Mouse (Mus musculus) liver, embryonic 15.5 days (tissue): ENCODE measurements around the gene Slc25a45. TPM values are rescaled to one million over a fixed set of nuclear protein-coding genes. Genes with fewer than 3 reads are reported as not detected.

ENCODE experiments used
- ATAC-seq: fragments of 200-750 bp; cut with Nextera tagmentation; 2 replicates; pipeline ENCODE4 v1.8.0; 2017; ENCODE audit warnings: moderate number of reproducible peaks, mild to moderate bottlenecking, moderate library complexity; ENCODE audit not compliant: insufficient read depth
- H3K27ac ChIP-seq: fragments of 300-500 bp; sonication (generic); replicated peaks from 2 replicates; pipeline ENCODE4 v1.5.1; 2015; ENCODE audit warnings: mild to moderate bottlenecking, inconsistent platforms
- H3K27me3 ChIP-seq: fragments of 300-500 bp; sonication (generic); 2 replicates; pipeline ENCODE4 v1.6.1; 2015; ENCODE audit warnings: mild to moderate bottlenecking, inconsistent platforms
- H3K36me3 ChIP-seq: fragments of 300-500 bp; sonication (generic); replicated peaks from 2 replicates; pipeline ENCODE4 v1.6.1; 2015; ENCODE audit warnings: moderate library complexity, mild to moderate bottlenecking, inconsistent platforms
- H3K4me1 ChIP-seq: fragments of 300-500 bp; sonication (generic); replicated peaks from 2 replicates; pipeline ENCODE4 v1.6.1; 2015; ENCODE audit warnings: inconsistent platforms
- H3K4me2 ChIP-seq: fragments of 300-500 bp; sonication (generic); 2 replicates; pipeline ENCODE4 v1.6.1; 2015; ENCODE audit warnings: moderate library complexity, mild to moderate bottlenecking, inconsistent platforms
- H3K4me3 ChIP-seq: fragments of 300-500 bp; sonication (generic); replicated peaks from 2 replicates; pipeline ENCODE4 v1.5.1; 2015; ENCODE audit warnings: mild to moderate bottlenecking, inconsistent platforms
- H3K9ac ChIP-seq: fragments of 300-500 bp; sonication (generic); 2 replicates; pipeline ENCODE4 v1.6.1; 2015; ENCODE audit warnings: moderate library complexity, mild to moderate bottlenecking, inconsistent platforms
- H3K9me3 ChIP-seq: fragments of 300-500 bp; sonication (generic); replicated peaks from 2 replicates; pipeline ENCODE4 v1.6.1; 2016; ENCODE audit warnings: inconsistent platforms
- WGBS: fragments of 180-500 bp; shearing (Covaris S2); methylation state at CpG from one replicate; pipeline ENCODE4 v1.1.7; 2015; ENCODE audit warnings: mixed read lengths; ENCODE audit not compliant: insufficient replicate concordance; 5-methylcytosine and 5-hydroxymethylcytosine counted together
- polyA plus RNA-seq: library from polyadenylated mRNA; unstranded; fragments of >200 nt; fragmentation: Nextera tagmentation; extraction: Ambion mirVana; gene quantifications from 2 replicates; pipeline ENCODE4 v1.2.1, GENCODE M21; 2015

Slc25a45 gene
- polyA plus RNA-seq, 1 experiment from 2014 or later, result 7.1 TPM

GRCm38 (mm10) chr19:5923990-5924712, 46.5 kb downstream of the Slc25a45 start:
- peak; percentile 21 for ATAC-seq

GRCm38 (mm10) chr19:5924713-5925093, 47.1 kb downstream of the Slc25a45 start, which contains the start of gene Cdc42ep2:
TSS of gene Cdc42ep2 (minus strand) at chr19:5924816.
- Histone ChIP-seq H3K27ac (peak within 1 kb of the TSS; percentile 58), H3K4me3 (peak within 1 kb of the TSS; percentile 58), H3K27me3 (peaks cover 23% of the 10 kb centered on the region), H3K9ac (peak within 1 kb of the TSS; percentile 42), H3K36me3 (no peaks in the 10 kb centered on the region), H3K4me1 (peaks cover 66% of the 10 kb centered on the region), H3K4me2 (peak within 1 kb of the TSS; percentile 87), H3K9me3 (no peaks in the 10 kb centered on the region)
- ATAC-seq, result peak; percentile 82
- 0% methylated on average over 18 of the region's 18 CpGs for WGBS

More at GRCm38 (mm10) chr19:5923990-5924712, 46.5 kb downstream of the Slc25a45 start:
- Histone ChIP-seq H3K27ac (peak overlapping the region; percentile 58), H3K9me3 (no peaks in the 10 kb centered on the region), H3K4me3 (peak overlapping the region; percentile 58), H3K27me3 (peaks cover 23% of the 10 kb centered on the region), H3K4me2 (peak overlapping the region; percentile 87), H3K36me3 (no peaks in the 10 kb centered on the region), H3K9ac (peak overlapping the region; percentile 42), H3K4me1 (peaks cover 60% of the 10 kb centered on the region)
- under 1% methylated on average over 38 of the region's 38 CpGs for WGBS

DNA sequence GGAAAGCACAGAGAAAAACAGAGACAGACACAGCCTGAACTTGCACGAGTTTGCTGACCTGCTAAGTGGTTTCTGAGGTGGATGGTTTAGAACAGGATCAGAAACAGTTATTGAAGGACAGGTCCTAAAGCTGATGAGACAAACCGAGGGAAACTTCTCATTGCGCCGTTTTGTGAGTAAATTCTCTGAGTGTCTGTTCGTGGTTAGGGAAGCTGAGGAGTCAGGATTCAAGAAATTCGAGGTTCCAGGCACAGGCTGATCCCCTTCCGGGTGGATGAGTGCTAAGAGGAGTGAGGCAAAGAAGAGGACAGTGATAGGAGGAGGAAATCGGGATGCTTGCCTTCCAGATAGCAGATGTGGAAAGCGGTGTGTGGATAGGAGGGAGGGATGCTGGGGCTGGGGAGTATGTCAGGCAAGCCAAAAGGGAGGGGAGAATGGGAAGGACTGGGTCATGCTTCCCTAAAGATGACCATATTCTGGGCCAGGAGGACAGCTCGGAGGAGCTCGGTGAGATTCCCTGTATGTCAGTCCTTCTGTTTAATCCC, 47.8 kb downstream of the Slc25a45 start:
- no peaks in the 10 kb centered on the region for H3K9me3 ChIP-seq
- no peak overlapping the region for H3K9ac ChIP-seq
- H3K27ac ChIP-seq, result 0 out of 2 replicates have a peak overlapping the region, but pooled peaks have one; percentile 35

GRCm38 (mm10) chr19:5927026-5927425, 49.4 kb downstream of the Slc25a45 start:
- no peak overlapping the region for H3K4me3 ChIP-seq
- H3K4me2 ChIP-seq, result no peak overlapping the region
- no peak overlapping the region for H3K9ac ChIP-seq
- H3K27me3 ChIP-seq, result peaks cover 26% of the 10 kb centered on the region
- 68% methylated on average over 11 of the region's 11 CpGs for WGBS
- no peak for ATAC-seq
- no peaks in the 10 kb centered on the region for H3K9me3 ChIP-seq
- H3K36me3 ChIP-seq, result no peaks in the 10 kb centered on the region
- H3K27ac ChIP-seq, result no peak overlapping the region
- H3K4me1 ChIP-seq, result peaks cover 54% of the 10 kb centered on the region

More for the DNA sequence above, 47.8 kb downstream of the Slc25a45 start:
- Histone ChIP-seq H3K36me3 (no peaks in the 10 kb centered on the region), H3K4me2 (peak overlapping the region; percentile 87), H3K27me3 (peaks cover 23% of the 10 kb centered on the region), H3K4me1 (peaks cover 67% of the 10 kb centered on the region), H3K4me3 (peak overlapping the region; percentile 58)
- no peak for ATAC-seq
- WGBS, result 31% methylated on average over 11 of the region's 11 CpGs

GRCm38 (mm10) chr19:5927532-5927931, 49.9 kb downstream of the Slc25a45 start:
- Histone ChIP-seq H3K4me2 (no peak overlapping the region), H3K9me3 (no peaks in the 10 kb centered on the region), H3K36me3 (no peaks in the 10 kb centered on the region), H3K4me1 (peaks cover 49% of the 10 kb centered on the region), H3K27me3 (peaks cover 28% of the 10 kb centered on the region), H3K9ac (no peak overlapping the region), H3K27ac (no peak overlapping the region), H3K4me3 (no peak overlapping the region)
- ATAC-seq, result no peak
- 63% methylated on average over 8 of the region's 8 CpGs for WGBS

- H3K4me3 ChIP-seq, result no peak overlapping the region
- no peaks in the 10 kb centered on the region for H3K9me3 ChIP-seq
- WGBS, result 63% methylated on average over 6 of the region's 6 CpGs
- no peak overlapping the region for H3K9ac ChIP-seq
- H3K27ac ChIP-seq, result no peak overlapping the region
- peaks cover 43% of the 10 kb centered on the region for H3K4me1 ChIP-seq
- peaks cover 28% of the 10 kb centered on the region for H3K27me3 ChIP-seq
- no peak for ATAC-seq
- no peaks in the 10 kb centered on the region for H3K36me3 ChIP-seq
- H3K4me2 ChIP-seq, result no peak overlapping the region
These were observed 50.5 kb downstream of the Slc25a45 start for GRCm38 (mm10) chr19:5928104-5928503.

GRCm38 (mm10) chr19:5928546-5928945, 50.9 kb downstream of the Slc25a45 start:
- H3K36me3 ChIP-seq, result no peaks in the 10 kb centered on the region
- H3K9ac ChIP-seq, result no peak overlapping the region
- 50% methylated on average over 3 of the region's 3 CpGs for WGBS
- H3K4me3 ChIP-seq, result no peak overlapping the region
- no peak for ATAC-seq
- no peak overlapping the region for H3K4me2 ChIP-seq
- no peak overlapping the region for H3K27ac ChIP-seq
- peaks cover 38% of the 10 kb centered on the region for H3K4me1 ChIP-seq
- H3K27me3 ChIP-seq, result peaks cover 28% of the 10 kb centered on the region
- no peaks in the 10 kb centered on the region for H3K9me3 ChIP-seq

DNA sequence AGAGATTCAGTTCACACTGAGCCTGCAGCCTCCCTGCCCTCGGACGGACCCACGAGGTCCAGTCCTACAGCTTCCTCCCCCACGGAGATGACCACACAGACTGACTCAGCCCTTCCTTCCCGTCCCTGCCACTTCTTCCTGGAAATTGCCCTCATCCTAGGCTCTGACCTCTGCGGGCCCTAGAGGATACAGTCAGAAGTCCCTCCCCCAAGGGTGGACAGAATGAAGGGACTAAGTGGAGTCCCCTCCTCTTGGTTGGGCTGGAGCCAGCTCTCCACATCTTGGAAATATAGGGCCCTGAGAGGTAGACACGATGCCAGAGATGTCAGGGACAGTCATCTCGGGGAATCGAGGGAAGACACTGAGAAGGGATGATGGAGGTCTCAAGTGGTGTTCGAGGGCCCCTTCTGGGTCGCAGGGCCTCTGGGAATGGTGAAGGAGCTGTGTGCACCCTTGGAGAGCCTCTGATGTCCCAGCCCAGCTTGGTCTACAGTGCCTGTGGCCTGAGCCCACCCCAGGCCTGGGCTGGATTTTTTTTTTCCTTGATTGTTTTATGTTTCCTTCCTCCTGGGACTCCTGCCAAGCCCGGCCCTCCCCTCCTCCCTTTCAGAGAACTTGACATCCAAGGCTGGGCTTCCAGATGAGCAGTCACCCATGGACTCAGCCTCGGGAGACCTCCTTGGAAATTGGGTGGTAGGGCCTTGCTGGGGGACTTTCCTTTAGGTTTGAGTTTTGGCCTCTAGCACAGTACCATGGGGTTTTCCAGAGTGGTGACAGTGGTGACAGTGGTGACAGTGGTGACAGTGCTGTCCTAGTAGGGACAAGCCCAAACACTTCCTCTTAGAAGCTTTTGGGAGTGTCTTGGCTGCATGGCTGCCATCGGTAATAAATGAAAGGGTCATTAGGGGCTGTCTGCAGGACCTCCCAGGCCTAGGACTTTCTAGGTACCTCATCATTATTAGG, 52.3 kb downstream of the Slc25a45 start:
- Histone ChIP-seq H3K27me3 (peaks cover 39% of the 10 kb centered on the region), H3K36me3 (no peaks in the 10 kb centered on the region), H3K4me2 (no peak overlapping the region), H3K4me3 (no peak overlapping the region), H3K9me3 (no peaks in the 10 kb centered on the region), H3K4me1 (peaks cover 25% of the 10 kb centered on the region), H3K9ac (no peak overlapping the region), H3K27ac (no peak overlapping the region)
- 39% methylated on average over 14 of the region's 14 CpGs for WGBS
- ATAC-seq, result peak; percentile 41; the same call in 1 of the 2 replicates

GRCm38 (mm10) chr19:5935266-5935665, 57.7 kb downstream of the Slc25a45 start:
- ATAC-seq, result no peak
- Histone ChIP-seq H3K27me3 (peaks cover 17% of the 10 kb centered on the region), H3K36me3 (peaks cover 12% of the 10 kb centered on the region)

More at GRCm38 (mm10) chr19:5935266-5935665, 57.7 kb downstream of the Slc25a45 start:
- Histone ChIP-seq H3K4me1 (peaks cover 40% of the 10 kb centered on the region), H3K4me3 (no peak overlapping the region), H3K4me2 (no peak overlapping the region), H3K9ac (no peak overlapping the region), H3K9me3 (no peaks in the 10 kb centered on the region), H3K27ac (no peak overlapping the region)
- WGBS, result 45% methylated on average over 3 of the region's 3 CpGs
